Mouse (Mus musculus) erythroblast, embryonic 14.5 days (primary cell): ENCODE results near the gene Epb41l2.

Experiments used
- GATA1 ChIP-seq: IDR thresholded peaks from 2 replicates; pipeline ENCODE4 v1.6.1; 2012; ENCODE audit warnings: low read length, inconsistent platforms, mixed read lengths
- TAL1 ChIP-seq: IDR thresholded peaks from 3 replicates; pipeline ENCODE4 v1.6.1; 2012; ENCODE audit warnings: low read length, inconsistent platforms, mixed read lengths

DNA sequence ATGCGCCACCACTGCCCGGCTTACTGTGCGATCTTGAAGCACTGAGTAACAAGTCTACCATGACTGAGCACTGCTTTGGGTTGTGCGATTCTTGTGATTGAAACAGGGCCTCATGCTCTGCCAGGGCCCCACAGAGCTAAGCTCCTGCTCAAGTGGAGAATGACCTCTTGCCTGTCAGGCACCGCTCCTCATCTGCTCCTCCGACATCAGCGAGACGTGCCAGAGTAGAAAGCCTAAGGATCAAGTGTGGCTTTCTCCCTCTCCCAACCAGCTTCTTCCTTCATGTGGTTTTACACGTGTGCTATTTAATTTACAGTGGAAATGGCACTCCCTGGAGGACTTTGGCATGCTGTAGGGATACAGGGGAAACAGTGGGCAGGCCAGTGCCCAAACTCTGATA lies 10.1 kb downstream of the Epb41l2 start:
- TF ChIP-seq GATA1: no peak
- no peak for TF ChIP-seq TAL1
